Mouse (Mus musculus): ENCODE data around the gene Ncoa5.

Ncoa5 gene

DNA sequence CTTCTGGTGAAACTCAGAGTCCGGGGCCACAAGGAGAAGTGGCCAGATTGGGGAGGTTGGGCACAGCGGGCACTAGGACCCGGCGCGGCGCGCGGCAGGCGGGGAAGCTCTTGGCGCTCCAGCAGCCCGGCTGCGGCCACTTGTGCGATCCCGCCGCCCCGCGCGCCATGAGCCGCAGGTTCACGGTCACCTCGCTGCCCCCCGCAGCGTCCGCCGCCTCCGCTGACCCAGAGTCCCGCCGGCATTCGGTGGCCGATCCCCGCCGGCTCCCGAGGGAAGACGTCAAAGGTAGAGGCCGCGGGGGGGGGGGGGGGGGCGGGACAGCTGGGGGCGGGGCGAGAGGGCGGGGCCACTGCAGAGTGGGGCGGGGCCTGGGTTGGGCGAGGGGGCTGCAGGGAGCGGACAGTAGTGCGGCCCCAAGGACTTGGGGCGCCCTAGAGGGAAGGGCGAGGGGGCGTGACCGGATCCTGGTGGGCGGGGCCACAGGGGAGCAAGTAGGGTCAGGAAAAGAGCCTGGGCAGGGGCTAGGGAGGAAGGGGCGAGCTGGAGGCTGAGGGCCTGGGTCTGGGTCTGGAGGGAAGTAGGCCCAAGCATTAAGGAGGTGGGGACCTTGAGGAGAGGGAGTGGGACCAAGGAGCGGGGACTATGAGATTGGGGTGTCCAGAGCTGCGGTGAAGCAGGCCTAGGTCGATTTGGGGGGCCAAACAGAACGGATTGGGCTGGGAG is 73.8 kb downstream of the Ncoa5 start, which contains the start of gene Slc12a5:
Gene Slc12a5, plus strand, starts transcription at position 87 of the 726 bp plus-strand sequence.
- DNase-seq (ENCODE audit: low read depth, low spot score): no peak

DNA sequence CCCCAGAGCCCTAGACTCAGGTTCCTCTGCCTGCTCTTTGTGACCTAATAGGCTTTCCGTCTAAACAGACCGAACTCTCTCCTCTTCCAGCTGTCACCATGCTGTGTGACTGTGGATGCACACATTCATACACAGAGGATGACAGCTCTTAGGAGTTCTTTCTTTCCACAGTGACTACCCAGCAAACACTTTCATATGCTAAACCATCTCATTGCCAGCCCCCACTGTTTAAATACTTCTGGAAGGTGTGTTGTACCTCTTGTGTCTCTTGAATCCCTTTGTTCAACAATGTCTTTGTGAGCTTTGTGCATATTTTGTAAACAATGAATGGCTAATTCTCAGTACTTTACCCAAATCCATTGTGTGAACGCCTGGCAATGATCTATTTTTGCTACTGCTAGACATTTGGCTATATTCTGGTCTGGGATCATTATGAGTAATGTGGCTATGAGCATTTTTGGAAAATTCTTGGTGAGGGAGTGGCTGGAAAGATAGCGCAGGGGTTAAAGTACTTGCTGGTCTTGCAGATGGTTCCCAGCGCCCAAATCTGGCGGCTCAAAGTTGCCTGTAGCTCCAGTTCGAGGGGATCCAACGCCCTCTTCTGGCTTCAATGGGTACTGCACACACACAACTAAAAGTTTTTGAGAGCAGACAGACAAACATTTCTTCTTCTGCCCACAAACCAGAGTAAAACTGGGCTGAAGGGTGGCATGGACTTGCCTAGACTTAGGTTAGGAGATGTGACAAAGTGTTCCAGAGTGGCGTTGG is 76.9 kb downstream of the Ncoa5 start:
- no peak for DNase-seq (ENCODE audit: low read depth, low spot score)

DNA sequence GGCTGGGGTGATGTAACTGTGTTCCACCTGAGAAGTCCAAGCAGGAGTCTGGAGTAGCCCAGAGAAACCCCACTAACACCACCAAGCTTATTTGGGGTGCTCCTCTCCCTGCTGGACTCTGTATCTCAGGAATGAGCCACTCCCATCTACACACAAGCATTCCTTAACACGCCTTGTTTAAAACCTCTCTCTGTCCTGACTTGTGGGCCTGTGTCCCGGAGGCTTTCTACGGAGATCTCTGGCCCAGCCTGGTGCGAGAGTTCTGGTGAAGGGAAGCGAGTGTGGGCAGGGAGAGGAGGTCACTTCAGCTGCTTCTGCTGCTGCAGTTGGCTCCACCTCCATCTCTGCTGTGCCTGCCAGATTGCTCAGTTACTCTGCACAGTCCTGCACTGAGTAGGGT is 78.5 kb downstream of the Ncoa5 start:
- DNase-seq (ENCODE audit: low read depth, low spot score): no peak

DNA sequence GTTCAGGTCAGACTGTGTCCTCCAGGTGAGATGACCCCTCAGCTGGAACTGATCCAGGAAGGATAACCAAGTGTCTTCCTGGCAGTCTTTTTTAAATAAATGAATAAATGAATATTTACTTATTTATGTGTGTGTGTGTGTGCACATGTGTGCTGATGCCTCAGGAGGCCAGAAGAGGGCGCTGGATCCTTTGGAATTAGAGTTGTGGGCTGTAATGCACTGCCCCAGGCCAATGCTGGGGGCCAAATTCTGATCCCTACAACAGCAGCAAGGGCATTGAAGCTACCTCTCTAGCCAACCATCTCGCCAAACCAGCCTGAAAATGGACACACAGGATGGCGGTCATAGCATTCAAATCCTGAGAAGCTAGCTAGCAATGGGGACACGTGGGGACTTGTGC is 78.9 kb downstream of the Ncoa5 start:
- no peak for DNase-seq (ENCODE audit: low read depth, low spot score)

DNA sequence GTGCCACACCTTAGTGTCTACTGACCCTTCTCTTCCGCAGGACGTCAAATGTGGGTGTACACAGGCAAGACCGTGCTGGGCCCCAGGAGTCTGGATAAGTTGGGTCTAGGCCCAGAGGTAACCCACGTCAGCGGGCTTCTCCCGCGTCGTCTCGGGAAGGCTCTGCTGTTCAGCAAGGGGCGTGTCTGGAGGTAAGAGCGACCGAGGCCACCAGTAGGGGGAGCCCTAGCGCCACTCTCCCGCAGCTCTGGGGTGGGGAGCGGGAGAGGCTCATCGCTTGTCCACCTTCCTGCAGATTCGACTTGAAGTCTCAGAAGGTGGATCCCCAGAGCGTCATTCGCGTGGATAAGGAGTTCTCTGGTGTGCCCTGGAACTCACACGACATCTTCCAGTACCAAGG is 81.4 kb downstream of the Ncoa5 start:
- no peak for DNase-seq (ENCODE audit: low read depth, low spot score)

DNA sequence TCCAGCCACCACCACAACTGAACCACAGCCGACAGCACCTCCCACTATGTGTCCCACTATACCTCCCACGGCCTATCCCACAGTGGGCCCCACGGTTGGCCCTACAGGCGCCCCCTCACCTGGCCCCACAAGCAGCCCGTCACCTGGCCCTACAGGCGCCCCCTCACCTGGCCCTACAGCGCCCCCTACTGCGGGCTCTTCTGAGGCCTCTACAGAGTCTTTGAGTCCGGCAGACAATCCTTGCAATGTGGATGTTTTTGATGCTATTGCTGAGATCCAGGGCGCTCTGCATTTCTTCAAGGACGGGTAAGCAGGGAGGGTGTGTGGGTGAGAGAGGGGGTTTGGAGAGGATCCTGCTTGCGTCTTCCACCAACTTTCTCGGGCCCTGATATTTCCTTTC is 82.2 kb downstream of the Ncoa5 start:
- no peak for DNase-seq (ENCODE audit: low read depth, low spot score)

DNA sequence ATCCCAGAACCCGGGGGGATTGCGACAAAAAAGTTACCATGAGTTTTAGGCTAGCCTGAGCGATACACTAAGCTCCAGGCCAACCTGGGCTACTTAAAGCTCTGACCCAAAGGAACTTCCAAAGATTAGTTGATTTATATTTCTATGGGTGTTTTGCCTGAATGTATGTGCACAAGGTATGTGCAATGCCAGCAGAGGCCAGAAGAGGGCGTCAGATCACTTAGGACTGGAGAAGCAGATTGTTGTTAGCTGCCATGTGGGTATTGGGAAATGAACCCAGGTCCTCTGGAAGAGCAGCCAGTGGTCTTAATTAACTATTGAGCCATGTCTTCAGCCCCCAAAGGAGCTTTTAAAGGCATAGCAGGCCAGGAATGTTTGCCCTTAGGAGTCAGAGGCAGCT is 82.9 kb downstream of the Ncoa5 start:
- no peak for DNase-seq (ENCODE audit: low read depth, low spot score)

DNA sequence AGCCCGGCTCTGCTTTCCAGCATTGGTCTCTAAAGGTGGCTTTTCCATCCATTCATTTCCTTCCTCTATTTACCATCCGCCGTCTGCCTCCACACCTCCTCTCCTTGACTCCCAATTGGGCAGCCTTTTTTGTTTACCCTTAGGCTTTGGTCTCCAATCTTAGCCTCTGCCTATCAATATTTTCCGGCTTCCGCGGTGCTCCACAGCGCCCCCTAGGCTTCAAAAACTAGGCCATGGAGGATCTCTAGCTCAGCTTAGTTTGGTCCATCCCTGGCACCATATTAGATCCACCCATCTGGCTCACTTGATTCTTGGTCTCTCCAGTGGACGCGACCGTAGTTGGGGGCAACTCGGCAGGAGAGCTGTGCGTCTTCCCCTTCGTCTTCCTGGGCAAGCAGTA is 84.2 kb downstream of the Ncoa5 start:
- DNase-seq (ENCODE audit: low read depth, low spot score): no peak
